Mouse (Mus musculus): ENCODE data around the gene Hist1h3b.

Gene Hist1h3b

DNA sequence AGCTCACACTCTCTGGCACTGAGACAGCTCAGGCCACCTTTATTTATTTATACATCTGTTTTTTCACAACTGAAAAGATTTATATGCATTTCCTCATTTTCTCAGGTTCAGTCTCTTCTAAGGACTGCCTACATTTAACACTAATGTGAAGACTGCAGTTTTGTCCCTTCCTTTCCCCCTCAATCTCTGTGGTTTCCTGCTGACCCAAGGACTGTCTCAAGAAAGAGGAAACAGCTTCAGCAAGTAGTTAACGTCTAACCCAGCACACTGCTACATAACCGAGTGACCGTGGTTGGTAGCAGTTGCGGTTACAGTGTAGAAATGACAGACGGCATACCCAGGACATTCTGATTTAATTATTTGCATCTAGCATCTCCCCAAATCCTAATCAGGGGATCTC, 47.3 kb downstream of the Hist1h3b start:
- DNase-seq, result no peak

All from cerebellum, adult 9-11 months (tissue).